Mouse (Mus musculus) heart, embryonic 12.5 days (tissue): Measurements from ENCODE around the gene Masp1. TPM values are rescaled to one million over a fixed set of nuclear protein-coding genes. Genes with fewer than 3 reads are reported as not detected.

Experiments used
- ATAC-seq: fragments of 200-750 bp; cut with Nextera tagmentation; 2 replicates; pipeline ENCODE4 v1.8.0; 2017; ENCODE audit warnings: moderate TSS enrichment, moderate library complexity; ENCODE audit not compliant: insufficient number of reproducible peaks, low FRiP score
- H3K27ac ChIP-seq: fragments of 300-500 bp; sonication (generic); 2 replicates; pipeline ENCODE4 v1.5.1; 2016; ENCODE audit warnings: mild to moderate bottlenecking, moderate library complexity; ENCODE audit not compliant: poor library complexity, severe bottlenecking
- H3K27me3 ChIP-seq: fragments of 300-500 bp; sonication (generic); replicated peaks from 2 replicates; pipeline ENCODE4 v1.6.1; 2016; ENCODE audit warnings: mild to moderate bottlenecking, moderate library complexity
- H3K36me3 ChIP-seq: fragments of 300-500 bp; sonication (generic); 2 replicates; pipeline ENCODE4 v1.6.1; 2016; ENCODE audit warnings: mild to moderate bottlenecking, moderate library complexity
- H3K4me1 ChIP-seq: fragments of 300-500 bp; sonication (generic); replicated peaks from 2 replicates; pipeline ENCODE4 v1.6.1; 2016; ENCODE audit warnings: mild to moderate bottlenecking
- H3K4me2 ChIP-seq: fragments of 300-500 bp; sonication (generic); 2 replicates; pipeline ENCODE4 v1.6.1; 2016; ENCODE audit warnings: mild to moderate bottlenecking, moderate library complexity
- H3K4me3 ChIP-seq: fragments of 300-500 bp; sonication (generic); 2 replicates; pipeline ENCODE4 v1.5.1; 2016; ENCODE audit warnings: mild to moderate bottlenecking
- H3K9ac ChIP-seq: fragments of 300-500 bp; sonication (generic); 2 replicates; pipeline ENCODE4 v1.6.1; 2016; ENCODE audit warnings: mild to moderate bottlenecking, moderate library complexity
- H3K9me3 ChIP-seq: fragments of 300-500 bp; sonication (generic); replicated peaks from 2 replicates; pipeline ENCODE4 v1.6.1; 2016; ENCODE audit warnings: mild to moderate bottlenecking, moderate library complexity
- WGBS: fragments of 180-500 bp; shearing (Covaris S2); methylation state at CpG from one replicate; pipeline ENCODE4 v1.1.7; 2016; 5-methylcytosine and 5-hydroxymethylcytosine counted together
- polyA plus RNA-seq: library from polyadenylated mRNA; unstranded; fragments of >200 nt; fragmentation: Nextera tagmentation; extraction: Ambion mirVana; gene quantifications from 2 replicates; pipeline ENCODE4 v1.2.1, GENCODE M21; 2016

The Masp1 gene
- polyA plus RNA-seq, 1 experiment from 2014 or later = 14.5 TPM

DNA sequence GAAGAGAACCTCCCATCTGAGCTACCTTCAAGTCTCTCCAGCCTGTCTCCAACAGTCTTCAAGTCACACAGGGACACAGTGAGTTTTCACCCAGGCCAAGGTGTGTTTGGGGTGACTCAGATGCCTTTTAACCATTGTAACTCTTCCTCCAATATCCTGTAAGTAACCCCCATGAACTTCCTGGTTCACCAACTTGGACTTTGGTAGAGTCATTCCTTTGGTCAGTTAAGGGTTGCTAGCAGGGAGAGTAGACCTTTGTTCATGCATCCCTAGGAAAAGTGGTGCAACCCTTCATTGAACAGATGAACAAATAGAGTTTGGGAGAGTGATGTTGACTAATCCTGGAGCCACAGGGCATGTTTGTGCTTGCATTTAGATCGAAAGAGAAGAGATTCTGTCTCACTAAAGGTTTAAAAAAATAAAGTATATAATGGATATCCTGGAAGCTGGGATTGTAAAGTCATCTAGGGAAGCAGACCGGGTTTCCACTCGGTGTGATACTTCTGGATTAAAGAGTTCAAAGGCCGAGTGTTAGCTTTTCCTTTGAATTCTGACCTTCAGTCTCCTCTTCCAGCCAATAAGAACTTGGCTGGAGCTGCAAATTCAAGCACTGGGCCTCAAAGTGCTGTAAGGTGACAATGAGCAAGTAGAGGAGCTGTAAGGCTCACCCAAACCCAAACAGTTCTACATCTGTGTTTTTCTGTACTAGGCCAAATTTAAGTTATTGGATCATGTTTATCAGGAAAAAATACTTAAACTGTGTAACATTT lies 9.3 kb downstream of the Masp1 start:
- Histone ChIP-seq H3K9ac (no peak overlapping the region), H3K36me3 (no peaks in the 10 kb centered on the region), H3K4me3 (no peak overlapping the region), H3K27me3 (peaks cover 12% of the 10 kb centered on the region; the same call in 1 of the 2 replicates), H3K4me1 (peaks cover 18% of the 10 kb centered on the region), H3K9me3 (no peaks in the 10 kb centered on the region), H3K27ac (no peak overlapping the region), H3K4me2 (no peak overlapping the region)
- no peak for ATAC-seq
- 76% methylated on average over 4 of the region's 4 CpGs for WGBS

- peaks cover 44% of the 10 kb centered on the region for H3K4me1 ChIP-seq
Measured at GRCm38 (mm10) chr16:23505904-23506687, 14.5 kb downstream of the Masp1 start.

GRCm38 (mm10) chr16:23504320-23504744 lies 16.3 kb downstream of the Masp1 start:
- Histone ChIP-seq H3K27ac (no peak overlapping the region), H3K4me3 (no peak overlapping the region), H3K36me3 (no peaks in the 10 kb centered on the region), H3K4me1 (peaks cover 56% of the 10 kb centered on the region), H3K9me3 (no peaks in the 10 kb centered on the region), H3K4me2 (no peak overlapping the region), H3K27me3 (peaks cover 28% of the 10 kb centered on the region), H3K9ac (no peak overlapping the region)
- 75% methylated on average over 3 of the region's 3 CpGs for WGBS
- ATAC-seq = no peak

More at GRCm38 (mm10) chr16:23505904-23506687, 14.5 kb downstream of the Masp1 start:
- Histone ChIP-seq H3K9ac (no peak overlapping the region), H3K4me3 (no peak overlapping the region), H3K27me3 (peaks cover 29% of the 10 kb centered on the region), H3K4me2 (no peak overlapping the region), H3K9me3 (no peaks in the 10 kb centered on the region), H3K27ac (peak overlapping the region; percentile 1; the same call in 1 of the 2 replicates), H3K36me3 (no peaks in the 10 kb centered on the region)
- 33% methylated on average over 11 of the region's 11 CpGs for WGBS
- ATAC-seq = no peak

GRCm38 (mm10) chr16:23503351-23503750 lies 17.3 kb downstream of the Masp1 start:
- WGBS = 45% methylated on average over 4 of the region's 4 CpGs

DNA sequence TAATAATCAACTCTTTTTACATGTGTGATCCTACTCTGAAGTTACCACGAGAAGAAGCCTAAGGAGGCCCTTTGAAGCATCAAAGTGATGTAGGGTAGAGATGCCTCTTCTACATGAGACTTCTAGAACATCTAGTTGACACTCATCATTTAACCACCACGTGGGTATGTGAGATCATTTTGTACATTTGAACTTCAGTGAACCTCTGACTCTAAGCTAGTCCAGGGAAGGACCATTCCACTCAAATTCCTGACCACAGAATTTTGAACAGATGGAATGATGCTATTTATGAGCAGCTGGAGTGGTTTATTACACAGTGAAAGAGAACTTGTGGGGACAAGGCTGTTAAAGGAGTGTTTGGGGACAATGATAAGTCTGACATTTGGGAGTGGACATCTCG lies 18.1 kb downstream of the Masp1 start:
- Histone ChIP-seq H3K4me1 (peaks cover 74% of the 10 kb centered on the region), H3K4me3 (no peak overlapping the region), H3K4me2 (no peak overlapping the region), H3K27ac (no peak overlapping the region), H3K9ac (no peak overlapping the region), H3K9me3 (no peaks in the 10 kb centered on the region), H3K27me3 (peaks cover 20% of the 10 kb centered on the region), H3K36me3 (no peaks in the 10 kb centered on the region)
- no peak for ATAC-seq
- WGBS = 73% methylated on average over 3 of the region's 3 CpGs

More at GRCm38 (mm10) chr16:23503351-23503750, 17.3 kb downstream of the Masp1 start:
- no peak overlapping the region for H3K4me3 ChIP-seq
- no peak for ATAC-seq
- H3K9me3 ChIP-seq = no peaks in the 10 kb centered on the region
- peaks cover 65% of the 10 kb centered on the region for H3K4me1 ChIP-seq
- peaks cover 20% of the 10 kb centered on the region for H3K27me3 ChIP-seq
- H3K4me2 ChIP-seq = no peak overlapping the region
- H3K36me3 ChIP-seq = no peaks in the 10 kb centered on the region
- no peak overlapping the region for H3K27ac ChIP-seq
- no peak overlapping the region for H3K9ac ChIP-seq

DNA sequence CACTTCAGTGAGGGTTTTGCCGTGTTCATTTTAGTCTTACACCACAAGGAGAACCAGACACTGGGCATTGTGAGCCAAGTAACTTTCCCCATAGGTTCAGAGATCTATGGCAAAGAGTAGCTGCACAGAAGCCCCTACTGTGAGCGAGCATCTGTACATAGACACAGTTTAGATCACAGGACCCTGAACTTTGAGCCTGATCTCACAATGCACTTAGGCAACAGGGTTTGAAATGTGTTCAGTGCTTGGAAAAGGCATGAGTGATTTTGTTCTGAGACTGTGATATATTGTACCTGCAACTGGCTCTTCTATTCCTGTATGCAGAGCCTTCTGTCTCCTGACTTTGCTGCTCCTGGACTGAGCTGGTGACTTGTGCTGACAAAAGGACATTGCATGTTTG lies 19.3 kb downstream of the Masp1 start:
- peaks cover 83% of the 10 kb centered on the region for H3K4me1 ChIP-seq
- 58% methylated on average over 2 of the region's 2 CpGs for WGBS

GRCm38 (mm10) chr16:23500558-23500957 lies 20.1 kb downstream of the Masp1 start:
- Histone ChIP-seq H3K27ac (peak overlapping the region; percentile 53), H3K9me3 (no peaks in the 10 kb centered on the region), H3K9ac (no peak overlapping the region), H3K36me3 (no peaks in the 10 kb centered on the region), H3K4me1 (peaks cover 81% of the 10 kb centered on the region), H3K27me3 (peaks cover 16% of the 10 kb centered on the region), H3K4me2 (no peak overlapping the region; the same call in 1 of the 2 replicates), H3K4me3 (no peak overlapping the region)
- peak; percentile 55 for ATAC-seq
- 7% methylated on average over 5 of the region's 5 CpGs for WGBS

More for the DNA sequence above, 19.3 kb downstream of the Masp1 start:
- H3K27me3 ChIP-seq = peaks cover 16% of the 10 kb centered on the region
- H3K9ac ChIP-seq = no peak overlapping the region
- H3K9me3 ChIP-seq = no peaks in the 10 kb centered on the region
- no peak overlapping the region for H3K4me3 ChIP-seq
- no peak for ATAC-seq
- peak overlapping the region; percentile 53 for H3K27ac ChIP-seq
- no peaks in the 10 kb centered on the region for H3K36me3 ChIP-seq
- H3K4me2 ChIP-seq = 0 out of 2 replicates have a peak overlapping the region, but pooled peaks have one; percentile 1

- peak overlapping the region; percentile 1 for H3K4me3 ChIP-seq
- no peak overlapping the region for H3K9ac ChIP-seq
- peak; percentile 34; the same call in 1 of the 2 replicates for ATAC-seq
- peak overlapping the region; percentile 59 for H3K4me2 ChIP-seq
- no peaks in the 10 kb centered on the region for H3K36me3 ChIP-seq
- H3K4me1 ChIP-seq = peaks cover 69% of the 10 kb centered on the region
- WGBS = 12% methylated on average over 7 of the region's 7 CpGs
- no peaks in the 10 kb centered on the region for H3K9me3 ChIP-seq
- H3K27me3 ChIP-seq = peaks cover 13% of the 10 kb centered on the region
- H3K27ac ChIP-seq = peak overlapping the region; percentile 85
Measured at GRCm38 (mm10) chr16:23498691-23499131, 21.9 kb downstream of the Masp1 start.

DNA sequence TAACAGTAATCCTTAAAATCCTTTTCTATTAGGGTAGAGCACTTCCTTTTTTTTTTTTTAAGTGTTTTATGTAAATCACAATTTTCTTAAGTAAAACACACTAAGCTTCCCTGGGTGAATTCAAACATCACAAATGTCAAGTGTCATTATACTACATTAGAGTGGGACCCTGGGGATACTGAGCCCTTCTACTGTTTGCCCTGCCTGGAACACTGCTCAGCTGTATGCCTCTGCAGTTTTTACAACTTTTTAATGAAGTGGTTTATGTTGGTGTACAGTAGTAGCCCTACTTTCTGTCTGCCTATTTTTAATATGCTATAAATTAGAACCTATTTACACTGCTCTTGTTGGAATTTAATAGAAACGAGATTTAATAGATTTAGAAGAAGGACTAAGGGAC lies 22.7 kb downstream of the Masp1 start:
- WGBS = 54% methylated on average over 1 of the region's 1 CpGs
- Histone ChIP-seq H3K9ac (no peak overlapping the region), H3K9me3 (no peaks in the 10 kb centered on the region), H3K4me3 (no peak overlapping the region), H3K4me1 (peaks cover 64% of the 10 kb centered on the region), H3K27ac (peak overlapping the region; percentile 85; the same call in 1 of the 2 replicates), H3K27me3 (peaks cover 15% of the 10 kb centered on the region), H3K4me2 (peak overlapping the region; percentile 59; the same call in 1 of the 2 replicates), H3K36me3 (no peaks in the 10 kb centered on the region)
- ATAC-seq = no peak

DNA sequence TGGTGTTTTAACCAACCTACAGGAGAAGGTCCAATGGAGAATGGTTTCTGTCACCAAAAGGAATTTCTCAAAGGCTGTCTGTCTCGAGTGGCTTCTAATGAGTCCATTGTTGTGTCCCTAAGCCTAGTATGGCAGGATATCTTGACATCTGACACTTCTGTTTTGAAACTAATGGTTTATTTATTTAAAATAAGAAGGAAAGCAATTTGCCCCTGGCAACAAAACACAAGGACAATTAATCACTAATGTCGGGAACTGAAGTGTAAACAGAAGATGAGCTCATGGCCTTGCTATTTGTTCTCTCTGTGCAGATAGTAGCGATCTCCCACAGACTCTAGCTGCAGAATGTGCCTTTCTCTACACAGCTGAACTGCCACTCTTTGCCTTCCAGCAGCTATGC lies 23.2 kb downstream of the Masp1 start:
- Histone ChIP-seq H3K27me3 (peaks cover 20% of the 10 kb centered on the region), H3K9me3 (no peaks in the 10 kb centered on the region), H3K27ac (peak overlapping the region; percentile 32; the same call in 1 of the 2 replicates), H3K4me3 (no peak overlapping the region), H3K4me2 (no peak overlapping the region), H3K9ac (no peak overlapping the region), H3K4me1 (peaks cover 62% of the 10 kb centered on the region), H3K36me3 (no peaks in the 10 kb centered on the region)
- ATAC-seq = no peak
- WGBS = 8% methylated on average over 3 of the region's 3 CpGs
